Mouse (Mus musculus) adrenal gland, postnatal 36 days (tissue): ENCODE data around the gene Olfr342. TPM values are rescaled to one million over a fixed set of nuclear protein-coding genes. Genes with fewer than 3 reads are reported as not detected.

Experiments used
- DNase-seq, 2 experiments: peaks; one replicate each; pipeline ENCODE4 v3.0.0; 2021; ENCODE audit warnings: mixed read lengths in 1 of 2
- long read RNA-seq, 2 experiments: library from polyadenylated mRNA; stranded (forward); transcript quantifications; one replicate each; pipeline ENCODE4 v2.0.0; 2021; ENCODE audit warnings: borderline sequencing depth in 2 of 2
- total RNA-seq, 2 experiments: library from RNA; stranded (reverse); gene quantifications; 2 replicates each; pipeline ENCODE4 v1.2.3; 2021

Gene Olfr342
- not detected for total RNA-seq
- long read RNA-seq, experiment 1, result 0 reads
- long read RNA-seq, experiment 2, result 0 reads

DNA sequence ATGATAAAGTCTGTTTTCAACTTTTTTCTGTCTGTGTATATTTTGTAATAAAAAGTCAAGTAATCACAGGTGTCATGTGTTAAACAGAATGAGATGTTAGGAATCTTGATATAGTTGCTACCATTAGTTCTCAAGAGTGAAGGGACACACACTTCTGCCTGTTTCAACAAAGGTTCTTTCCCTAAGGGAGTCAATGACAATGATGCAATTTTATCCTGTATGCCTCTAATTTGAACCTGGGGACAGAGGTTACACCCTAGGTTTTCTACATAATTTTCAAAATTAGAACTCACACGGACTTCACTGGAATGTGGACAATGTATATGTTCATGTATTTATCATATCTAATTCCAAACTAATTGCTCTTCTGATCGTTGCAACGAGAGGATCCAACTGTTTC, at the start of gene Olfr342:
TSS of gene Olfr342 (plus strand) at position 301 of the 400 bp plus-strand sequence.
- no peak for DNase-seq

DNA sequence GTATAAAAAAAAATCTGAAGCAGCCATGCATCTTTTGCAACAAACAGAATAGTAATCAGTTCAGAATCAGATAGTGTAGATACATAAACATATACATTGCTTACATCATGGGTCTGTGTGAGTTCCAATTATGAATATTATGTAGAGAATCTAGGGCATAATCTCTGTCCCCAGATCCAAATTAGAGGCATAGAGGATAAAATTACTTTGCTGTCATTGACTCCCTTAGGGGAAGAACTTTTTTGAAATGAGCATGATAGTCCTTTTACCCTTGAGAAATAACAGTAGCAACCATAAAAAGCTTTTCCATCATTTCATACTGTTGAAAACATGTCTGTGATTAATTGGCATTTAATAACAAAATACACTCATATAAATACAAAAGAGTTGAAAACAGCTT, 42.4 kb upstream of the Olfr342 start, which contains the start of gene Olfr341:
TSS of gene Olfr341 (minus strand) at position 101 of the 400 bp plus-strand sequence.
- no peak for DNase-seq

DNA sequence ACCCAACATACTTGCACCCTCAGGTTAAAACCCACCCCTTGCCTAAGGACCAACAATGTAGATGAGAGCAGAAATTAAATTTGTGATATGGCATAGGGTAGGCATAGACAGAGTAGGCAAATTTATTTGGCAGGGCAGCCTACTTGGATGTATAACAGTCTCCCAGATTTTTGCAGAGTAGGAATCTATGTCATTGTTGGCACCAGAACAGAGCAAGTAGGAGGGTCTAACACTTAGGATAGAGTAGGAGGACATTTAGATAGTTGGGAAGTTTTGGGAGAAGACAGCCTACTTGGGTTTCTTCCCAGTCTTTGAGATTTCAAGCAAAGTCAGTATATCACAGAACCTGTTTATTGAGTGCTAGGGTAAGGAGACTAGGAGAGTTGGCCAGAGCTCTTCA, 40.4 kb downstream of the Olfr342 start:
- DNase-seq, result no peak

DNA sequence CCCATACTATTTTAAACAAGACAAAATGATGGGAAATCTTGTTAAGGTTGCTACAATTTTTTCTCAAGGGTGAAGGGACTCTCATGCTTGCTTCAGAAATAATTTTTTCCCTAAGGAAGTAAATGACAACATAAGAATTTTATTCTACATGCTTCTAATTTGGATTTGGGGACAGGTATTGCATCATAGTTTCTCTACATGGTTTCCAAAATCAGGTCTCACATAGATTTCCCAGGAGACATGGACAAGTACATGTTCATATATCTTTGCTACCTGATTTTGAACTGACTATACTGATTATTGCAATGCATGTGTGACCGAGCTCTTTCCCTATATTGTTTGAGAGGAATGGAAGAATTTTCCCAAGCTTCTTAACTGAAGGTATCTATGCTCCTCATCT, 41.6 kb downstream of the Olfr342 start, which contains the start of gene Olfr344:
TSS of gene Olfr344 (plus strand) at position 301 of the 400 bp plus-strand sequence.
- no peak for DNase-seq

DNA sequence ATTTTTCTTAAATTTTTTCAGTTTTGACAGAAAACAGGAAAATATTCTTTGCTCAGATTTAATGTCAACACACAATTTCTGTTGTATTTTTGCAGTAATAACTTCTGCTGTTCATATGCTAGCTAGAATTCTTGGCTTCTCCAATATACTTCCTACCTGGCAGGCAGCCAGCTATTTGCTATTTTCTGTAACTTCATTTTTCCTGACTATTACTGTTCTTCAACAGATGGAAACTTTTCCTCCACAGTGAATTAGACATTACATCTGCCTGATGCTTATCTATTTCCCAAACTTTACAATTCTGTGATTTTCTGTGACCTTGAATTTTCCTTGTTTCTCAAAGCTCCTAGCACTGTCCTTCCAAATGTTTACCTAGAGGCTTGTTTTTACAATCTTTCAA, 42.2 kb downstream of the Olfr342 start:
- DNase-seq, result no peak

DNA sequence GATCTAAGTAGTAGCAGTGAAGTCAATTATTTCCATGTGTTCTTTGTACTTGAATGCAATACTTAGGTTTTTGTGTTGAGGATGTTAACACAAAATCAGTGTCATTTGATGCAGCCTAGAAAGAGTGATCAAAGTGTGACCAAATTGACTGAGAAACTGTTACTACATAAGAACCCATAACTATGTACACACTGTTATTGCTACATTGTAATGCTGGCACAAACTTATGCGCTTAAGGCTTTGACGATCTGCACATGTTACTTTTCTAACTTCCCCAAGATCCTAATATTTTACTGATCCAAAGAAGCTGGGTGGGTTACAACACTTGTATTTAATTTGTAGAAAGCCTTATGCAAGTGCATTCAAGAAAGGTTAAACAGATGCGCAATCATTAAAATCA, 43.0 kb downstream of the Olfr342 start:
- DNase-seq, result no peak

Other genes starting within 250 kb of the Olfr342 start
- gene Olfr338, start 151.5 kb upstream of the Olfr342 start, total RNA-seq, result not detected
- gene Olfr339, start 106.1 kb upstream of the Olfr342 start, total RNA-seq, result not detected
- gene Olfr340, start 72.4 kb upstream of the Olfr342 start, total RNA-seq, result not detected
- not detected for gene Olfr341, start 42.5 kb upstream of the Olfr342 start, total RNA-seq
- gene Olfr344, start 41.7 kb downstream of the Olfr342 start, total RNA-seq, result not detected
- not detected for gene Olfr345, start 115.0 kb downstream of the Olfr342 start, total RNA-seq
- gene Olfr346, start 160.8 kb downstream of the Olfr342 start, total RNA-seq, result not detected
- not detected for gene Olfr347, start 206.9 kb downstream of the Olfr342 start, total RNA-seq